ENCODE assay signal across 17 mouse cellular contexts in genomic region chr3:90560008-90560628, GRCm38 (mm10). TPM values are rescaled to one million over a fixed set of nuclear protein-coding genes. Genes with fewer than 3 reads are reported as not detected.
"Had no signal": no experiment of that assay in that cellular context is flagged by ENCODE, and none has a peak within 500 bp of the region (broad histone marks: within the 10 kb centered on the region; RNA-seq: fewer than 3 reads in every experiment).

S100a3 (plus strand) TSS chr3:90560578.

- H3K4me1 ChIP-seq: liver, embryonic 13.5 days; neural tube, embryonic 15.5 days had no signal

- H3K27me3 ChIP-seq: liver, embryonic 13.5 days; neural tube, embryonic 15.5 days had no signal

- DNase-seq: kidney, adult 9 months; kidney, postnatal 36 days; layer of hippocampus, adult 9-11 months; layer of hippocampus, postnatal 36 days; liver; liver, embryonic 13.5 days; liver, postnatal 0 days; lung, postnatal 36 days; midbrain, embryonic 14.5 days; right cerebral cortex, adult 18-20 months; right cerebral cortex, postnatal 25 days; thymus, postnatal 25 days had no signal

- H3K9me3 ChIP-seq: liver, embryonic 13.5 days; neural tube, embryonic 15.5 days had no signal

- H3K27ac ChIP-seq: kidney, postnatal 0 days; liver, embryonic 13.5 days; neural tube, embryonic 15.5 days had no signal

- H3K36me3 ChIP-seq: liver, embryonic 13.5 days; neural tube, embryonic 15.5 days had no signal

- H3K4me2 ChIP-seq: liver, embryonic 13.5 days; neural tube, embryonic 15.5 days had no signal

- H3K9ac ChIP-seq: liver, embryonic 13.5 days; liver, postnatal 0 days; neural tube, embryonic 15.5 days had no signal

- ATAC-seq: liver, postnatal 0 days had no signal

- H3K4me3 ChIP-seq: liver, embryonic 13.5 days; myocyte; neural tube, embryonic 15.5 days had no signal

RNA-seq across cellular contexts. Expression of gene S100a3, which starts in this region (rescaled TPM):
- polyA plus RNA-seq: liver, embryonic 13.5 days; liver, postnatal 0 days; midbrain, embryonic 14.5 days; neural tube, embryonic 11.5 days; small intestine, adult 2 months had no signal
